Mouse (Mus musculus): ENCODE measurements around the gene Upk2.

GRCm38 (mm10) chr9:44474327-44474726 is 19.6 kb upstream of the Upk2 start:
- no peak for TF ChIP-seq POLR2A (IDR thresholded peaks at IDR 0.05; ENCODE audit: extremely low read depth, insufficient read depth, low read length)
- no peak for TF ChIP-seq CTCF (IDR thresholded peaks at IDR 0.05; ENCODE audit: low read depth, low read length)

All from liver, adult 2 months (tissue).